Mouse (Mus musculus) spleen, postnatal 4 days (tissue): ENCODE results near the gene Cnep1r1.

ENCODE experiments used
- DNase-seq, 2 experiments: peaks; one replicate each; pipeline ENCODE4 v3.0.0; 2022; ENCODE audit warnings: low spot score in 2 of 2

The Cnep1r1 gene

DNA sequence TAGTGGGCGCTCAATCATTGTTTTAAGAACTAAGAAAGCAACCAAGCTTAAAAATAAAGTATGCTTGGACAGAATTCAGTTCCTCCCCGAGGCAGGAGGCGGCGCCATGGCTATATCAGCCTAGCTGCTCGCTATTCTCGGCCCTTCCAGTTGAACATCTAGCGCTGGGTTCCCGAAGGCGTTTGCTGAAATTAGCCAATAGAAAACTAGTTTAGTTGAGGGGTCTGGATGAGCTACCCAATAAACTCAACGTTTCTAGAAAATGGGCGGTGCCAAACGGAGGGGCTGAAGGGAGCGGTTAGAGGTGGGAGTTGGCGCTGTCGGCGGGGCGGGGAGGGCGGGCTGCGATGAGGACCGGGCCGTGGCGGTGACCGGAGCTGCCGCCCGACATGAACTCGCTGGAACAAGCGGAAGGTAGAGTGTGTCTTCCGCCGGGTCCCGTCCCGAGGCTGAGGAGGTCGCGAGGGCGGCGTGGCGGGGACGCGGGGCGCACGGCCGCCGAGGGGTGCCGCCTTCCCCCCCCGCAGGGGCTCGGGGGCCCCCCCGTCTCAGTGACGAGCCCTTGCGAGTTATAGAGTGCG is at the start of gene Cnep1r1:
Gene Cnep1r1, plus strand, starts transcription at position 314 of the 581 bp plus-strand sequence.
- DNase-seq = peak; percentile 93

DNA sequence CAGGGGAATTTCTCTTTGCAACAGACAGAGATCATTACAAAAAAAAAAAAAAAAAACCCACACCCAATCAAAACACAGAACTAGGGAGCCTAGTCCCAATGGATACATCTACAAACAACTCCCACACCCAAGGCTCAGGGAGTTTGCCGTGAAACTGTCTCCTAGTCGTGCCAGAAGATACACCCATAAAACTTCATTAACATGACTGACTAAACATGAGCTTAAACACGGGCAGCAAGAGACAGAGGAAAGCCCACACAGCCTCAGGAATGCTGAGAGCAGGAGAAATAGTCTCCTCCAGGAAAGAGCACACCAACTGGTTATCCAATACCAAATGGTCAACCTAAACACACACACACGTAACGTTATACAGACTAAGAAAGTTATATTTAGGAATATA is 36.4 kb upstream of the Cnep1r1 start:
- no peak for DNase-seq

DNA sequence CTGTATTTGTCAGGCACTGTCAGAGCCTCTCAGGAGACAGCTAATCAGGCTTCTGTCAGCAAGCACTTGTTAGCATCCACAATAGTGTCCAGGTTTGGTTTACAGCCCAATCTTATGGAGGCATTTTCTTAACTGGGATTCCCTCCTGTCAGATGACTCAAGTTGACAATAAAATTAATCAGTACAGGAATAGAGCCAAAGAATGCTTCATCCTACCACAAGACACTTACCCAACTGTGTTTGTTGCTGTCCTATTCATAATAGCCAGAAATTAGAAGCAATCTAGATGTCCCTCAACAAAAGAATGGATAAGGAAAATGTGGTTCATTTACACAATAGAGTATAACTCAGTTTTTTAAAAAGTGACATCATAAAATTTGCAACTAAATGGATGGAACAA is 30.6 kb upstream of the Cnep1r1 start:
- no peak for DNase-seq

DNA sequence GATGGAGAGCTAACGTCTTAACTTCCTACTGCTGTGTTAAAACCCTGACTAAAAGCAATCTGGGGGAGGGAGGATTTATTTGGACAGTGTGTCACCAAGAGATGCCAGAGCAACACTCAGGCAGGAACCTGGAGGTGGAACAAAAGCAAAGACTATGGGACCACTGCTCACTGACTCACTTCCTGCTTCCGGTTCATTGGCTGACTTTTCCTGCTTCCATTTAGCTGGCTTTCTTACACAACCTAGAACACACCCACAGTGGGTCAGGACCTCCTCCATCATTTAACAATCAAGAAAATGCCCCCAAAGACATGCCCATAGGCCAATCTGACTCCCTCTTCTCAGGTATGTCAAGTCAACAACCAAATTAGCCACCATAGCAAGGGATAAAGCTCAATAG is 26.9 kb upstream of the Cnep1r1 start:
- no peak for DNase-seq

DNA sequence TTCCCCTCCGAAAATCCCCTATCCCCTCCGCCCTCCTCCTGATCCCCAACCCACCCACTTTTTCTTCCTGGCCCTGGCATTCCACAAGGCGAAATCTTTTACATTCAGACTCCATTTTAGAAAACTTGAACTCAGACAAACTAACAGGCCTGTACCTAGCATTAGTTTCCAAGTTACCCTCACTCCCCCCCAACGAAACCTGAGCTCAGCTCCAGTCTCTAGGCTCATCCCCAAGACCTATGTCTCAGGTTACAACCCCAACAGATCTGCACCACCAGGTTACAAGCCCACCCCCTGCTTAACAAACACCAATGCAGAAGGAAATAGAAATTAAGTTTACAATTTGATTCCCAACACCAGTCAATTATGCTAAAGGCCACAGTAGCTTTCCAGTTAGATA is 25.2 kb upstream of the Cnep1r1 start:
- no peak for DNase-seq

DNA sequence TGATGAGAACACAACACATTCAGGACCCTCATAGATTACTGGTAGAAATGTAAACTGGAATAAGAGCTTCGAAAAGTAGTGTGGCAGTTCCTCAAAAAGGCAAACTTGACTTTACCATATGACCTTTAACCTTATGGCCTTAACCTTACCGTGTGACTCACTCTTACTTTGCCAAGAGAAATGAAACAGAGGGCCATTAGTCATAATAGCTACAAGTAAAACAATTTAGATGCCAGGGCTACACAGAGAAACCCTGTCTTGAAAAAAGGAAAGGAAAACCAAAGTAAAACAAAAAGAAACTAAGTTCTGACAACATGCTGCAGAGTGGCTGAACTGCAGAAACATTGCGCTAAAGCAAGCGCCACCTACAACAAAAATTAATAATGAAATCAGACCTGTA is 19.7 kb upstream of the Cnep1r1 start:
- no peak for DNase-seq

DNA sequence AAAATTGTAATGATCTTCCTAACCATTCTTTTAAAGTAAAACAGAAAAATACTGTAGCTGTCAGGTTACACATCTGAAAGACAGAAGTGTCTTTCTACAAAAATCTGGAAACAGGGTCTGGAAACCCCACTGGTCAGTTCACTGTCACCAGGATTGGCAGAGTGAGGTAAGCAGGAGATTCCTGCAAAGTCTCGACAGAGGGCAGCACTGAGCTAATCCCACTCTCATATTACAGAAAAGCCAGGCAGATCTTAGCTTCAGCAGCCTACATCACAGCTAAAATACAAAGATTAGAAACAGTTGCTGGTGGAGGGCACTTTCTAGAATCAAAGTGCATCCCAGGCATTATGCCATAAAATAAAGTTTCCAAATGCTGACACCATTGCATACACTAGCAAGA is 19.0 kb upstream of the Cnep1r1 start:
- DNase-seq = peak; percentile 14 to 63

DNA sequence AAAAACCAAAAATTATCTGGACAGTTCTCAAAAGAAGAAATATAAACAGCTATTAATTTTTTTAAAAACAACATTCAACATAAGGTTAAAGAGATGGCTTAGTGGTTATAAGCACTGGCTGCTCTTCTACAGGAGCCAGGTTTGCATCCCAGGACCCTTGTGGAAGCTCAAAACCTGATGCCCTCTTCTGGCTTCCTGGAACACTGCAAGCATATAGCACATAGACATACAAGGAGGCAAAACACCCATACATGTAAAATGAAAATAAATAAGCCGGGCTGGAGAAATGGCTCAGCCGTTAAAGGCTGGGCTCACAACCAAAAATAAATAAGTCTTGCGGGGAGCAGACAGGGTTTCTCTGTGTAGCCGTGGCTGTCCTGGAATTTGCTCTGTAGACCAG is 9.3 kb upstream of the Cnep1r1 start:
- DNase-seq = no peak

DNA sequence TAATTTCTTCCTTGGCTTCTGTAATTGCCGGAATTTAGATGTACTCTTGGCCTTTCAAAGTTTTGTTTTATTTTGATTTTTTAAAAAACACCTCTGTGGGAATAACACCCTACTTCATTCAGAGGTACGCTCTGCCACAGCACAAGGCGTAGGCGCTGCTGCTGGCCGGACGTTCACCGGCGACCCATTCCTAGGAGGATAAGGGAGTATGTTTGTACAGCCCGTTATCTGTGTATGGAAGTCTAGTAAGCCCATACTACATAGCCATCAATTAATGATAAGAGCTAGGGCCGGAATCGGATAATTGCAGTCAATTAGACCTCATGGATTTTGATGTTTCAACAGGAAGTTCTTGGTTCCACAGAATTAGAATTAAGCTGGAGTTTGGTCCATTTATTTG is 507 bp downstream of the Cnep1r1 start:
- DNase-seq = peak; percentile 41 to 71

DNA sequence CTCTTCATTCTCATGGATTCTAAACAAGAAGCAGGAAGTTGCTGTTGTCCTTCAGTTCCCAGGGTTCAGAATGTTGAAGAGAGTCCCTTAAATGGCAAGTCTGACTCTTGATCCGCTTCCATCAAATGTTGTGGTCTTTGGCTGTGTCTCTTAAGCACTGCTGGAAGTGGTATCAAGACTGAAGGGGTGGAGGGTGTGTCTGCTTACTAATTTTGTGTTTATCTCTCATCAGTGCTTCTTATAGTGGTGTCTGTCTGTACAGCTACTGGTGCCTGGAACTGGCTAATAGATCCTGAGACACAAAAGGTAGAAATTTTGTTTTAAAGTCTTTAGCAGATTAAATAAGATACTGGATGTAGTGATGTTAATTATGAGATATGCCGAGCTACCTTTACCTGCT is 6.3 kb downstream of the Cnep1r1 start:
- no peak for DNase-seq

DNA sequence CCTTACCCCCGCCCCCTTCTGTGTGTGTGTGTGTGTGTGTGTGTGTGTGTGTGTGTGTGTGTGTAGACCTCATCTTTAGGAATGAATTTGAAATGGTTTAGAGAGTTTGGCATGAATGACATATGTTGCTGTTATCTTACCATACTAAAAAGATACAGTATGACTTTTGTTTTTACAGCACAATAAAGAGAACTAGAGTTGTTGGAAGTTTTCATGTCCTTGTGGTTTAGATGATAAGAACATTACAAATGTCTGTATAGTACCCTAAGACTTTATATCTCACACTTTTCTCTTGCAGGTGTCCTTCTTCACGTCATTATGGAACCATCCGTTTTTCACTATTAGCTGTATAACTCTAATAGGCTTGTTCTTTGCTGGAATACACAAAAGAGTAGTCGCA is 10.8 kb downstream of the Cnep1r1 start:
- no peak for DNase-seq

DNA sequence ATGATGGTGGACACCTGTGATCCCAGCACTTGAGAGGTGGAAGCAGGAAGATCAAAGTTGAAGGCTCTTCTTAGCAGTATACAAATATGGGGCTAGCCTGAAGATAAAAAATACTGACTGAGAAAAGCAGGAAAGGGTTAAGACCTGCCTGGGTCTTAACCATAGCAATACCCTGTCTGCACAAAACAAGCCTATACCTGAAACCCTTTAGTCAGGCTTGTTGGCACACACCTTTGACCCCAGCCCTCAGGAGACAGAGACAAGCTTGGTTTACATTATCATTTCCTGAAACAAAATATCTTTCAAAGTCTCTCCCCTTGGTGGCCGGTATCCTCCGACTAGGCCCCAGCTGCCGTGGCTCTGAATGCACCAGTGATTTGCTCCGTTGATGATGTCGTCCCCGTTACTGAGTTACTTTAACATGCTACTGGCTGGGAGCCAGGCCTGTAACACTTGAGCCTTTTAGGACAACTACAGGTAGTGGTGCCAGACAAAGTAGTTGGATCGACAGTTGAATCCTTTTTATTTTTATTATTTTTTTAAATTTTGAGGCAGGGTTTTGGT is 12.3 kb downstream of the Cnep1r1 start:
- no peak for DNase-seq

DNA sequence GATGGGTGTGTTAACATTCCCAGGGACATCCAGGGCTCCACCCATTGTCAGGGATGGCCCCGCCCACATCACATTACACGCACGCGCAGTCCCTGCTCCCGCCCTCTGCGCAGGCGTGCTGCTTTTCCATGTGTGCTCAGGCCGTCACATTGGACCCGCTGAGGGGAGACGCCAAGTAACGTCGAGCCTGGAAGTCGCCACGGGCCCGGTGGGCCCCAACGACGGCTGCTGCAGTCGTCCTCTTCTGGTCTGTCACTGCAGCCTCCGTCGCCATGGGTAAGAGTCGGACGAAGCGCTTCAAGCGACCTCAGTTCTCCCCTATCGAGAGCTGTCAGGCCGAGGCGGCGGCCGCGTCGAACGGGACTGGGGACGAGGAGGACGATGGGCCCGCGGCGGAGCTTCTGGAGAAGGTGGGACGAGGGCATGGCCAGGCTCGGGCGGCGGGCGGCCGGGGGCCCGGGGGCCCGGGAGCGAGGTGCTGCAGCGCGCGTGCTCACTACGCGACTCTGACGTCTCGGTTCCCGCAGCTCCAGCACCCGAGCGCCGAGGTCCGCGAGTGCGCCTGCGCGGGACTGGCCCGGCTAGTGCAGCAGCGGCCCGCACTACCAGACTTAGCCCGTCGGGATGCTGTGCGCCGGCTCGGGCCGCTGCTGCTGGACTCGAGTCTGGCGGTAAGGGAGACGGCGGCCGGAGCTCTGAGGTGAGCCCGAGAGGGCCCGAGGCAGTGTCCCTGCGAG is 19.3 kb downstream of the Cnep1r1 start, which contains the start of gene Heatr3:
Gene Heatr3, plus strand, starts transcription at position 108 of the 737 bp plus-strand sequence.
- peak; percentile 91 to 96 for DNase-seq

DNA sequence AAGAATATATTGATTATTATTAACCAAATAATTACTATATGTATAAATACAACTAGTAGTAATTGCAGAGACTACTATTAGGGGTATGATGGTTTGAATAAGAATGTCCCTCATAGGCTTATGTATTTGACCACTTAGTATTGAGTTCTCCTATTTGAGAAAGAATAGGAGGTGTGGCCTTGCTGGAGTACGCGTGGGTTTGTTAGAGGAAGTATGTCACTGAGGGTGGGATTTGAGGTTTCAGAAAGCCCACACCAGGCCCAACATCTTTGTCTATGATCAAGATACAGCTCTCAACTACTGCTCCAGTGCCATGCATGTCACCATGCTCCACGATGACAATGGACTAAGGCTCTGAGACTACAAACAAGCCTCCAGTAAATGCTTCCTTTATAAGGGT is 20.7 kb downstream of the Cnep1r1 start:
- DNase-seq = no peak

DNA sequence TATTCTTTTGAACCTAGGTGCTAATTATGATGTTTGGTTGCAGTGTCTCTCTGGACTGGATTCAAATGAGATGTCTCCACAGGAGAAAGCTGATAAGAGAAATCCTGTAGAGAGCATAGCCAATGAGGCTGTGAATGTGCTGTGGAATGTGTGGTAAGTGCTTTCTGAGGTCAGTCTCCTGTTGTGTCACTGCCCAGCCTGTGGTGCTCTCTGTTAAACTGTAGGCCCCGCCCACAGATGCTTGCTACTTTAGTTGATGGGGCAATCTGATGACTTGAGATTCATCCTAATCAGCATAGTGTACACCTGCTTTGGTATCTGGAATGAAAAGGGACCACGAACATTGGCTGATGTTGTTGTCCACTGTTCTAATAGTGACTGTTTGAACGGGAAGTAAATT is 23.1 kb downstream of the Cnep1r1 start:
- no peak for DNase-seq

DNA sequence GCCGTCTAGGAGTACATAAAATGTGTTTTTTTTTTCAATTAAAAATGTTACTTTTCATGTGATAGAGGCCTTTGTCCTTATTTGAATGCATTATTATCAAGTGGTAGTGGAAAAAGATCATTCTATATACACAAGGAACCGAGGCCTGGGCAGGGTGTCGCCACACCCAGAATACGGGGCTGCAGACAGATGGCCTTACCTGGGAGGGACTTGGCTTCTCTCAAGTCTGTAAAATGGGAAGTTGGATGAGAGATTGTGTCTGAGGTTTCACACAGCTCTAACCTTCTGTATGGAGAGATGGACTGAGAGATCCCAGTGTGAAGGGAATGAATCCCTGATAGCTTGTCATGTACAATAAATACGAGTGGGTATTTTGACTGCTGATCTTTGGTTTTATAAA is 25.5 kb downstream of the Cnep1r1 start:
- DNase-seq = no peak

DNA sequence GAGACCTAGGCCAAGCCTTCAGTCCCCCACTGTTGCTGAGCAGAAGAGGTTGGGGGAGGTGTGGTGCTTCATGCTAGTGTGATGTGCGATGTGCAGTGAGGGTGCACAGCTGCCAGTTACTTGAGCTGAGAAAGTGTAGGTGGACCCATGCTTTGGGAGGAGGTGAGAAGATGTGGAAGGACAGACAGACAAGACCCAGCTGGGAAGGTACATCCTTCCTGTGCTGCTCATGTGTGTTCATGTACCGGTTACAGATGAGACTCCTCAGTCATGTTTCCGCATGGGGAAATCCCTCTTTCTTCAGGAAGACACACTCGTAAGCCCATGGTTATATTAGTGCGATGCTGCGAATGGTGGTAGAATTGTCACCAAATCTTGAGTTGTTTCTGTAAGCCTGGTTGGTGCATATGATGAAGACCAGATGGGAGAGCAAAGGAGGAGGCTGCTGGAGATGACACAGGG is 32.4 kb downstream of the Cnep1r1 start:
- DNase-seq = no peak

DNA sequence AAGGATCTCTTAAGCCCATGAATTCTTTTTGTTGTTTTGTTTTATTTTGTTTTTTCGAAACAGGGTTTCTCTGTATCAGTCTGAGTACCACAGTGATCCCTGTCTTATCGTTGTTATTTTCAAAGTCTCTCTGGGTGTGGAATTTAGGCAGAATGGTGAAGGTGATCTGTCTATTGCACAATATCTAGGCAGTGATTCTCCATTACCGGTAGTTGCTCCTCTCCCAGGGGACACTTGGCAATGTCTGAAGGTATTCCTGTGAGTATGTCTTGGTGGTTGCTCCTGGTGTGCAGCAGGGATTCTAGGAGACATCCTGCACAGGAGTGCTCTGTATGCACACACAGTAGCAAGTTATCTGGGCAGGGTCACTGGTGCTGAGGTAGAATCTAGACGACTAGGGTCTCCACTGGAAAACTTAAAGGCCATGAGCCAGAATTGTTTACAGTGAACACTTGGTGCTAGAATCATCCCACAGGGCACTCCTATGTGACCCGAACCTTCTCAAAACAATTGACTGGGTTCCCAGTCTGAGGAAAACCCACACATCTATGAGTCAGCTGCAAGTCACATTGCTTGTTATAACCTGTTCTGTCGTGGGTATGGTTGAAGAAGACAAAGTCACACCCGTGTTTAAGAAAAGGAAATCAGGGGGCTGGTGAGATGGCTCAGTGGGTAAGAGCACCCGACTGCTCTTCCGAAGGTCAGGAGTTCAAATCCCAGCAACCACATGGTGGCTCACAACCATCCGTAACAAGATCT is 41.8 kb downstream of the Cnep1r1 start:
- DNase-seq = no peak

DNA sequence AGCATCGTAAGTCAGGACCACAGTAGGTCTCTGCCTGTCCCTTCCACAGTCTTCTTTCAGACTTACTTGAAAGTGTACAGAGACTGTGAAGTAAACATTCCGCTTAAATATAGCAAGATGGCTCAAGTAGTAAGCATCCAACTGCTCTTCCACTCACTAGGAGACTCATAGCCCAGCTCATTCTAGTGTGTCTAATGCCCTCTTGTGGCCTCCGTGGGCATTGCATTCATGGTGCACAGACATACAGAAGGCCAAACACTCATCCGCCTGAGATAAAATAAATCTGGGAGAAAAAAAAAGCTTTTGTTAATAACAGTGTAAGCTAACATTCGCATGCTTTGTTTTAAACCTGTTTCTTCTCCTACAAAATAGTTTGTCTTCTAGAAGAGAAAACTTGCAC is 42.9 kb downstream of the Cnep1r1 start:
- DNase-seq = peak; percentile 73 to 89

DNA sequence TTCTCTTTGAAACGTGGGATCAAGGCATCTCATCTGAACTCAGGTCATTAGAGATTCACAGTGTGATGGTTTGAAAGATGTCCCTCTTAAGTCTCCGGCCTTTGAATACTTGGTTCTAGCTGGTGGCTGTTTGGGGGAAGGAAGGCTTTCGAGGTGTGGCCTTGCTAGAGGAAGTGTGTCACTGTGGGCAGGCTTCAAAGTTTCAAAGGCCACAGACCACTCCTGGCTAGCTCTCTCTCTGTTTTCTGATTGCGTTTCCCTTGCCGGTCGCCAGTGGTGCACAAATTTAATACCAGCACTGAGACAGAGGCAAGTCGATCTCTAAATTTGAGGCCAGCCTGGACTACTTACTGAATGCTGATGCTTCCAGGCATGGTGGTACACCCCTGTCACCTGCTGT is 56.7 kb downstream of the Cnep1r1 start:
- peak; percentile 25 to 63 for DNase-seq

DNA sequence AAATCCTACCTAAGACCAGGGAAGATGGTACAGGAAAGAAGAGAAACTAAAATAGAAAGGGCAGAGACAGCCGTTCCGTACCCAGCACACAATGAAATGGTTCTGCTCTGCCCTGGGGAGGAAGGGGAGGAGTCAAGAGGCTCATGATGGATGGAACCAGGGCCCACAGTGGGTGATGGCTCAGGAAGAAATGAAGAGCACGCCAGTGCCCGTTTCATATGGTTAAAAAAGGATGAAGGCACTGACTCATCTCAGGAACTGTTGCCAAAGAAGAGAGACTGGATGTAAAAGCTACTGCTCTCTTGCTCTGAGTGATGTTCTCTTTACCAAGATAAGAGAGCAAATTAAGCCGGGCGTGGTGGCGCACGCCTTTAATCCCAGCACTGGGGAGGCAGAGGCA is 58.7 kb downstream of the Cnep1r1 start:
- DNase-seq = no peak

DNA sequence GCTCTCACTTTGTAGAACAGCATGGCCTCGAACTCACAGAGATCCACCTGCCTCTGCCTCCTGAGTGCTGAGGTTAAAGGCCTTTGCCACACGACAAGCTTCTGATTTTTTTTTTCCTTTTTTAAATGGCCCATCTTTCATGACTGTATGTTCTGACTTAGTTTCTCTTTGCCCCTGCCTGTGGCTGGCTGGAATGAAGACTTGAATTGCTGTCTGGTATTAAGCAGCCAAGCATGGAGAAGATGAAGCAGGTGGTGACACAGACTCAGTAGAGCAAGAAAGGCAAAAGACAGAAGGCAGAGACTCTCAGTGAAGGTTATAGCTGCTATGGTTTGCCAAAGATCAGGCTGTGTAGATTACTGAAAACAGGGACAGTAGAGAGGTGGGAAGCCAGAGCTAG is 64.6 kb downstream of the Cnep1r1 start:
- no peak for DNase-seq
